Mouse (Mus musculus): Measurements from ENCODE around the gene Itih4. TPM values are rescaled to one million over a fixed set of nuclear protein-coding genes. Genes with fewer than 3 reads are reported as not detected.

Itih4 gene
- polyA plus RNA-seq, 1 experiment from 2014 or later, result not detected

- ATAC-seq (ENCODE audit: low FRiP score), result no peak
- H3K4me3 ChIP-seq (ENCODE audit: low read depth, low read length), result no peak overlapping the region
- H3K9ac ChIP-seq (ENCODE audit: low read depth, low read length), result no peak overlapping the region
- no peak overlapping the region for H3K4me2 ChIP-seq (replicated peaks; ENCODE audit: low read depth, low read length)
- no peak overlapping the region for H3K27ac ChIP-seq (ENCODE audit: low read depth, low read length)
- H3K4me1 ChIP-seq (replicated peaks; ENCODE audit: control insufficient read depth, insufficient read depth, low read length), result no peaks in the 10 kb centered on the region
- 92% methylated on average over 8 of the region's 8 CpGs for WGBS
- H3K27me3 ChIP-seq (ENCODE audit: control insufficient read depth, insufficient read depth, low read length), result no peaks in the 10 kb centered on the region
- DNase-seq (ENCODE audit: low spot score), result no peak
- no peaks in the 10 kb centered on the region for H3K9me3 ChIP-seq (ENCODE audit: control insufficient read depth, low read length)
- H3K36me3 ChIP-seq (ENCODE audit: control insufficient read depth, insufficient read depth, low read length), result no peaks in the 10 kb centered on the region
Measured at GRCm38 (mm10) chr14:30911141-30911540, 24.9 kb downstream of the Itih4 start.

GRCm38 (mm10) chr14:30912641-30913040 lies 26.4 kb downstream of the Itih4 start:
- Histone ChIP-seq H3K4me1 (replicated peaks; ENCODE audit: control insufficient read depth, insufficient read depth, low read length) (no peaks in the 10 kb centered on the region), H3K36me3 (ENCODE audit: control insufficient read depth, insufficient read depth, low read length) (no peaks in the 10 kb centered on the region), H3K9me3 (ENCODE audit: control insufficient read depth, low read length) (no peaks in the 10 kb centered on the region), H3K27me3 (ENCODE audit: control insufficient read depth, insufficient read depth, low read length) (no peaks in the 10 kb centered on the region), H3K4me3 (ENCODE audit: low read depth, low read length) (no peak overlapping the region), H3K4me2 (replicated peaks; ENCODE audit: low read depth, low read length) (no peak overlapping the region), H3K9ac (ENCODE audit: low read depth, low read length) (no peak overlapping the region), H3K27ac (ENCODE audit: low read depth, low read length) (no peak overlapping the region)
- 81% methylated on average over 8 of the region's 8 CpGs for WGBS
- DNase-seq (ENCODE audit: low spot score), result no peak
- no peak for ATAC-seq (ENCODE audit: low FRiP score)

DNA sequence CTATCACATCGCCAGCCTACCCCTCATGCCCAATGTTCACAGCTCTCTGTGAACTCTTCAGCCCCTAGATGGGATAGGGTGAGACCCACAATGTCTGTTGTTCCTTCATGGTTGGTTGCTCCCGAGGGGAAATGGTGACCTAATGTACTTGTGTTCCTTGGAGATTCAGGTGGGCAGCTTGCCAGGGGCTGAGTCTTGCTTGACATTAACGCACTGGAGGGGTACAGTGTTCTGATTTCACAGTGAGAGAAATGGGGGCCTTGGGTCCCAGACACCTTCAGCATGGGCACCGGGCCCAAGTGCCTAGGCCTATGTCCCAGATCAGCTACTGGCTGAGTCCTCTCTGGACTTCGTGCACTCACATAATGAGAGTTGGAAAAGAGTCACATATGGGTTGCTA lies 27.1 kb downstream of the Itih4 start:
- no peak overlapping the region for H3K27ac ChIP-seq (ENCODE audit: low read depth, low read length)
- H3K36me3 ChIP-seq (ENCODE audit: control insufficient read depth, insufficient read depth, low read length), result no peaks in the 10 kb centered on the region
- H3K4me2 ChIP-seq (replicated peaks; ENCODE audit: low read depth, low read length), result no peak overlapping the region
- no peaks in the 10 kb centered on the region for H3K9me3 ChIP-seq (ENCODE audit: control insufficient read depth, low read length)
- no peak for DNase-seq (ENCODE audit: low spot score)
- no peak overlapping the region for H3K9ac ChIP-seq (ENCODE audit: low read depth, low read length)
- no peaks in the 10 kb centered on the region for H3K4me1 ChIP-seq (replicated peaks; ENCODE audit: control insufficient read depth, insufficient read depth, low read length)
- no peak overlapping the region for H3K4me3 ChIP-seq (ENCODE audit: low read depth, low read length)
- no peaks in the 10 kb centered on the region for H3K27me3 ChIP-seq (ENCODE audit: control insufficient read depth, insufficient read depth, low read length)
- 88% methylated on average over 5 of the region's 5 CpGs for WGBS
- ATAC-seq (ENCODE audit: low FRiP score), result no peak

DNA sequence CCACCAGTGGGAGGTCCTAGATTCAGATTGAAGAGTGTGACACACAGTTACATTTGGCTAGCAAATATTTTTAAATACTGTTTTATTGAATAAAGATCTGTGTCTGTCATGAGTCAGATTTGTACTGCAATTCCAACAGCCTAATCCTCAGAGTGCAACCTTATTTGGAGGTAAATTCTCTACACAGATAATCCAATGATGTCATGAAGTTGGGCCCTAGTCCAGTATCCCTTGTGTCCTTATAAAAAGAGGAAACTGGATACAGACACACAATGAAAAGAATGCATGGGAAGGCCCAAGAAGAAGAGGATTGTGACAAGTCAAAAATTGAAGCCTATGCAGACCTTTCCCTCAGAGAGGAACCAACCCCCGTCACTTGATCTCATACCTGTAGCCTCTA lies 30.2 kb downstream of the Itih4 start:
- H3K27me3 ChIP-seq (ENCODE audit: control insufficient read depth, insufficient read depth, low read length), result no peaks in the 10 kb centered on the region
- no peak overlapping the region for H3K4me2 ChIP-seq (replicated peaks; ENCODE audit: low read depth, low read length)
- no peaks in the 10 kb centered on the region for H3K4me1 ChIP-seq (replicated peaks; ENCODE audit: control insufficient read depth, insufficient read depth, low read length)
- DNase-seq (ENCODE audit: low spot score), result no peak
- ATAC-seq (ENCODE audit: low FRiP score), result no peak
- H3K4me3 ChIP-seq (ENCODE audit: low read depth, low read length), result no peak overlapping the region
- H3K27ac ChIP-seq (ENCODE audit: low read depth, low read length), result no peak overlapping the region
- no peaks in the 10 kb centered on the region for H3K36me3 ChIP-seq (ENCODE audit: control insufficient read depth, insufficient read depth, low read length)
- WGBS, result 83% methylated on average over 1 of the region's 1 CpGs
- no peaks in the 10 kb centered on the region for H3K9me3 ChIP-seq (ENCODE audit: control insufficient read depth, low read length)
- no peak overlapping the region for H3K9ac ChIP-seq (ENCODE audit: low read depth, low read length)

DNA sequence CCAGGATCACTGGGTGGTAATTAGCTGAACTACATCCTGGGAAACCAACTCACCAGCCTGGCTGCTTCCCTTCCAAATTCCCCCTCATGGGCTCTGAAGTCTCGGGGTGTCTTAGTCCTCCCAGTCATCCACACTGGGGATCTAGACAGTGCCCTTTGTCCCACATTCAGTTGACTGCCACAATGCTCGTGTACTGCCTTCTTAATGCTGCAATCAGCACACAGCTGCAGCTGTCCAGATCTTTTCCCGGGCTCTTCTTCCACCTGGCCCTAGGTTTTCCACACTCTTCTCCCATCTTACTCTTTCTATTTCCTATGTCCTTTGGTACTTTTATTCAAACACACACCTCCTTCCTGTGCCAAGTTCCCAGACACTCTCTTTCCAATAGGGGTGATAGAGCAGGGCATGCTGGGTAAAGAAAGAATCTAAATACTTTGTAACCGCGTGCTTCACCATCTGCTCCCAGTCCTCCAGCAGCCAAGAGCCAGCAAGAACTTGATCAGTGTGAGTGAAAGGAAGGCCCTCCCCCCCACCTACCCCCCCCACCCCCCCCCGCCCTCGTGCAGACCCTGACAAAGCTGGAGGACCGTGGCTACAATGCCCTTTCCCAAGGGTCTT lies 35.9 kb downstream of the Itih4 start:
- no peak overlapping the region for H3K4me3 ChIP-seq (ENCODE audit: low read depth, low read length)
- WGBS, result 60% methylated on average over 8 of the region's 8 CpGs
- H3K27me3 ChIP-seq (ENCODE audit: control insufficient read depth, insufficient read depth, low read length), result no peaks in the 10 kb centered on the region
- no peak overlapping the region for H3K9ac ChIP-seq (ENCODE audit: low read depth, low read length)
- no peak overlapping the region for H3K4me2 ChIP-seq (replicated peaks; ENCODE audit: low read depth, low read length)
- H3K36me3 ChIP-seq (ENCODE audit: control insufficient read depth, insufficient read depth, low read length), result no peaks in the 10 kb centered on the region
- H3K27ac ChIP-seq (ENCODE audit: low read depth, low read length), result no peak overlapping the region
- ATAC-seq (ENCODE audit: low FRiP score), result no peak
- peak; percentile 5 for DNase-seq (ENCODE audit: low spot score)
- no peaks in the 10 kb centered on the region for H3K9me3 ChIP-seq (ENCODE audit: control insufficient read depth, low read length)
- H3K4me1 ChIP-seq (replicated peaks; ENCODE audit: control insufficient read depth, insufficient read depth, low read length), result no peaks in the 10 kb centered on the region

- ATAC-seq (ENCODE audit: low FRiP score) (no peak), DNase-seq (ENCODE audit: low spot score) (no peak)
- no peak within 1 kb of the TSS for H3K9ac ChIP-seq (ENCODE audit: low read depth, low read length)
- H3K4me2 ChIP-seq (replicated peaks; ENCODE audit: low read depth, low read length), result no peak within 1 kb of the TSS
- no peaks in the 10 kb centered on the region for H3K4me1 ChIP-seq (replicated peaks; ENCODE audit: control insufficient read depth, insufficient read depth, low read length)
- H3K9me3 ChIP-seq (ENCODE audit: control insufficient read depth, low read length), result no peaks in the 10 kb centered on the region
- no peak within 1 kb of the TSS for H3K4me3 ChIP-seq (ENCODE audit: low read depth, low read length)
- no peak within 1 kb of the TSS for H3K27ac ChIP-seq (ENCODE audit: low read depth, low read length)
- no peaks in the 10 kb centered on the region for H3K27me3 ChIP-seq (ENCODE audit: control insufficient read depth, insufficient read depth, low read length)
- 62% methylated on average over 6 of the region's 6 CpGs for WGBS
- H3K36me3 ChIP-seq (ENCODE audit: control insufficient read depth, insufficient read depth, low read length), result no peaks in the 10 kb centered on the region
Measured at GRCm38 (mm10) chr14:30923375-30924105, 37.3 kb downstream of the Itih4 start, which contains the start of gene Itih3. Itih3 (minus strand) TSS chr14:30923760.

GRCm38 (mm10) chr14:30925492-30925891 lies 39.2 kb downstream of the Itih4 start:
- ATAC-seq (ENCODE audit: low FRiP score) (no peak), DNase-seq (ENCODE audit: low spot score) (no peak)
- WGBS, result 89% methylated on average over 3 of the region's 3 CpGs
- Histone ChIP-seq H3K9ac (ENCODE audit: low read depth, low read length) (no peak overlapping the region), H3K36me3 (ENCODE audit: control insufficient read depth, insufficient read depth, low read length) (no peaks in the 10 kb centered on the region), H3K4me2 (replicated peaks; ENCODE audit: low read depth, low read length) (no peak overlapping the region), H3K27me3 (ENCODE audit: control insufficient read depth, insufficient read depth, low read length) (no peaks in the 10 kb centered on the region), H3K27ac (ENCODE audit: low read depth, low read length) (no peak overlapping the region), H3K9me3 (ENCODE audit: control insufficient read depth, low read length) (no peaks in the 10 kb centered on the region), H3K4me1 (replicated peaks; ENCODE audit: control insufficient read depth, insufficient read depth, low read length) (no peaks in the 10 kb centered on the region), H3K4me3 (ENCODE audit: low read depth, low read length) (no peak overlapping the region)

DNA sequence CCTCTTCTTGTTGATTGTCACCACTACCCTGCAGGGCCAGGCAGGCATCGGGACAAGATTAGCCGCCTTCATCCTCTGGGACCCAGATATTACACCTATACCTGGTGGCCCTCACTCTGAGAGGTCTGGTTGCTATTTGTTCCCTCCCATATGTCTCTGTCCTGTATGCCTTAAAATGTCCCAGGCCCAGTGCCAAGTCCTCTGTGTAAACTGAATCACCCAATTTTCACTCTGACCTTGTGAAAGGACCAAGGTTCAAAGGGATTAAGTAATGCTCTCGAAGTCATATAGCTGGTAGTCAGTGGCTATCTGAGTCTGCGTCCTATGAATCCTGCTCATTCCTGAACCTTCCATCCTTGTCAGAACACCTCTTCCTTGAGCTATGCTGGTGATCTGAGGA lies 44.1 kb downstream of the Itih4 start:
- DNase-seq (ENCODE audit: low spot score) (no peak), ATAC-seq (ENCODE audit: low FRiP score) (no peak)
- 93% methylated on average over 4 of the region's 4 CpGs for WGBS
- Histone ChIP-seq H3K27ac (ENCODE audit: low read depth, low read length) (no peak overlapping the region), H3K9me3 (ENCODE audit: control insufficient read depth, low read length) (no peaks in the 10 kb centered on the region), H3K27me3 (ENCODE audit: control insufficient read depth, insufficient read depth, low read length) (no peaks in the 10 kb centered on the region), H3K4me3 (ENCODE audit: low read depth, low read length) (no peak overlapping the region), H3K36me3 (ENCODE audit: control insufficient read depth, insufficient read depth, low read length) (no peaks in the 10 kb centered on the region), H3K4me2 (replicated peaks; ENCODE audit: low read depth, low read length) (no peak overlapping the region), H3K4me1 (replicated peaks; ENCODE audit: control insufficient read depth, insufficient read depth, low read length) (no peaks in the 10 kb centered on the region), H3K9ac (ENCODE audit: low read depth, low read length) (no peak overlapping the region)

- WGBS, result 91% methylated on average over 9 of the region's 9 CpGs
- Histone ChIP-seq H3K27ac (ENCODE audit: low read depth, low read length) (no peak overlapping the region), H3K27me3 (ENCODE audit: control insufficient read depth, insufficient read depth, low read length) (no peaks in the 10 kb centered on the region), H3K9ac (ENCODE audit: low read depth, low read length) (no peak overlapping the region), H3K4me1 (replicated peaks; ENCODE audit: control insufficient read depth, insufficient read depth, low read length) (no peaks in the 10 kb centered on the region), H3K4me2 (replicated peaks; ENCODE audit: low read depth, low read length) (no peak overlapping the region), H3K9me3 (ENCODE audit: control insufficient read depth, low read length) (no peaks in the 10 kb centered on the region), H3K4me3 (ENCODE audit: low read depth, low read length) (no peak overlapping the region), H3K36me3 (ENCODE audit: control insufficient read depth, insufficient read depth, low read length) (no peaks in the 10 kb centered on the region)
- DNase-seq (ENCODE audit: low spot score) (no peak), ATAC-seq (ENCODE audit: low FRiP score) (no peak)
Measured at GRCm38 (mm10) chr14:30933351-30933750, 47.1 kb downstream of the Itih4 start.
